Mouse (Mus musculus): ENCODE results near the gene 4932429P05Rik.

4932429P05Rik gene

DNA sequence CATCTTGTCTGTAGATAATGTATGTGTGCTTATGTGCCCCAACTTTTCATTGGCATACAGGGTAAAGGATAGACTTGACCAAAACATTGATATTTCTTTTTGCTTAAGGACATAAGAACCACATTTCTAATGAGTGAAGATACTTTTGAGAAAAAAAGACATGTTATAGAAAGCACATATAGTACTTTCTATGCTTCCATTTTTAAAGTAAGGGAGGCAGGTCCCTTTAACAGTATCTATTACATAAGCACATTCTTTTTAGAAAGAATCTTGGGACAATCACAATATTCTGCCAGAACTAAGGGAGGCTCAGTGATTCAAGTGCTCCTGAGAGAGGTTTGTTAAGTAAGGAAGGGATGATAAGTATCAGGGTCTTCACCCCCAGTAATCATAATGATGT, at the start of gene 4932429P05Rik:
Gene 4932429P05Rik, plus strand, starts transcription at position 301 of the 400 bp plus-strand sequence.
- DNase-seq (ENCODE audit: low read depth in 2 of 2, low spot score in 2 of 2): no peak
